Mouse (Mus musculus): ENCODE results near the gene Mlycd.

GRCm38 (mm10) chr8:119404648-119405047, 10.0 kb downstream of the Mlycd start:
- TF ChIP-seq CTCF (IDR thresholded peaks at IDR 0.05; ENCODE audit: control insufficient read depth, insufficient read depth, low read length): no peak
- no peak for TF ChIP-seq POLR2A (IDR thresholded peaks at IDR 0.05; ENCODE audit: borderline replicate concordance, control insufficient read depth, low read depth, low read length)
